Mouse (Mus musculus) left cerebral cortex, adult 6 months (tissue): ENCODE results near the gene Gng12. TPM values are rescaled to one million over a fixed set of nuclear protein-coding genes. Genes with fewer than 3 reads are reported as not detected.

ENCODE experiments used
- long read RNA-seq, 2 experiments: library from polyadenylated mRNA; unstranded; transcript quantifications; one replicate each; pipeline ENCODE4 v2.0.0; 2019 to 2020
- polyA plus RNA-seq: library from polyadenylated mRNA; unstranded; fragments of <200 nt; fragmentation: Nextera tagmentation; gene quantifications from 2 replicates; pipeline ENCODE4 v1.2.3, GENCODE M21; 2021

Gene Gng12
- polyA plus RNA-seq = 64.9 and 67.1 TPM in 2 replicates
- long read RNA-seq, experiment 1, full-length matches to known transcripts = 213 of 255 reads
- long read RNA-seq, experiment 1, partial matches to known transcripts = 28 of 255 reads
- long read RNA-seq, experiment 1, other reads (novel, unspliced or antisense) = 14 of 255 reads
- long read RNA-seq, experiment 2, full-length matches to known transcripts = 38 of 55 reads
- long read RNA-seq, experiment 2, partial matches to known transcripts = 1 of 55 reads
- long read RNA-seq, experiment 2, other reads (novel, unspliced or antisense) = 16 of 55 reads

GRCm38 (mm10) chr6:66896119-66896920 is at the start of gene Gng12:
Gene Gng12 (plus strand): TSS chr6:66896397.

GRCm38 (mm10) chr6:67036837-67037628 is 140.8 kb downstream of the Gng12 start, which contains the start of gene Gadd45a:
Gene Gadd45a (minus strand): TSS chr6:67037457.

Other genes with a start within 250 kb of the Gng12 start
- gene Vmn1r35, start 210.5 kb upstream of the Gng12 start, polyA plus RNA-seq = not detected in 2 replicates
- gene Vmn1r36, start 177.2 kb upstream of the Gng12 start, polyA plus RNA-seq = not detected in 2 replicates
- gene Vmn1r37, start 167.0 kb upstream of the Gng12 start, polyA plus RNA-seq = not detected in 2 replicates
- not detected in 2 replicates for gene Vmn1r38, start 113.8 kb upstream of the Gng12 start, polyA plus RNA-seq
- gene Vmn1r39, start 85.8 kb upstream of the Gng12 start, polyA plus RNA-seq = not detected in 2 replicates
- 6.1 and 7.9 TPM in 2 replicates for gene Gadd45a, start 141.1 kb downstream of the Gng12 start, polyA plus RNA-seq